ENCODE assay signal across 10 mouse cellular contexts in genomic region chr16:13061113-13061512, GRCm38 (mm10). TPM values are rescaled to one million over a fixed set of nuclear protein-coding genes. Genes with fewer than 3 reads are reported as not detected.
DNase-seq lines count a peak whose midpoint lies in the region; ATAC-seq and TF ChIP-seq lines count a peak whose summit lies in the region.
"Had no signal": no experiment of that assay in that cellular context is flagged by ENCODE, and none has a peak within 500 bp of the region (broad histone marks: within the 10 kb centered on the region; RNA-seq: fewer than 3 reads in every experiment).

No protein-coding gene starts in this region.

- TF ChIP-seq CTCF in hindbrain, postnatal 0 days (IDR thresholded peaks at IDR 0.05; ENCODE audit: low read depth) = no peak

- no peak for ATAC-seq in hindbrain, postnatal 0 days
- ATAC-seq in hindbrain, embryonic 14.5 days (ENCODE audit: low FRiP score) = no peak
- no peak for ATAC-seq in limb, embryonic 12.5 days (ENCODE audit: insufficient number of reproducible peaks, insufficient read depth, low FRiP score, low TSS enrichment, low read depth)

- intact Hi-C loops in left cerebral cortex, postnatal 36 days (cut with DNase I) = no loop called here

- WGBS in hindbrain, postnatal 0 days = 35% methylated on average over 10 of the region's 10 CpGs
- WGBS in hindbrain, embryonic 14.5 days = 50% methylated on average over 8 of the region's 10 CpGs
- WGBS in limb, embryonic 12.5 days = 44% methylated on average over 9 of the region's 10 CpGs

- no peaks in the 10 kb centered on the region for H3K9me3 ChIP-seq in hindbrain, postnatal 0 days (ENCODE audit: low read length)
- no peaks in the 10 kb centered on the region for H3K9me3 ChIP-seq in hindbrain, embryonic 14.5 days (ENCODE audit: control insufficient read depth, low read length)
- H3K9me3 ChIP-seq in limb, embryonic 12.5 days = no peaks in the 10 kb centered on the region

- H3K27ac ChIP-seq in hindbrain, postnatal 0 days = no peak overlapping the region
- H3K27ac ChIP-seq in hindbrain, embryonic 14.5 days = no peak overlapping the region
- no peak overlapping the region for H3K27ac ChIP-seq in limb, embryonic 12.5 days
- H3K27ac ChIP-seq: left cerebral cortex, adult 2 months had no signal

- no peaks in the 10 kb centered on the region for H3K4me1 ChIP-seq in hindbrain, postnatal 0 days (ENCODE audit: insufficient read depth, low read length)
- no peaks in the 10 kb centered on the region for H3K4me1 ChIP-seq in hindbrain, embryonic 14.5 days (replicated peaks; ENCODE audit: control insufficient read depth, insufficient read depth, low read length)
- H3K4me1 ChIP-seq in limb, embryonic 12.5 days (replicated peaks) = no peaks in the 10 kb centered on the region; the same call in 1 of the 2 replicates

- peak overlapping the region; percentile 25; the same call in 1 of the 2 replicates for H3K4me2 ChIP-seq in hindbrain, postnatal 0 days (ENCODE audit: low read depth, low read length)
- H3K4me2 ChIP-seq in hindbrain, embryonic 14.5 days (replicated peaks) = no peak overlapping the region
- peak overlapping the region; percentile 33 for H3K4me2 ChIP-seq in limb, embryonic 12.5 days

- H3K4me3 ChIP-seq in hindbrain, postnatal 0 days (ENCODE audit: low read length) = no peak overlapping the region
- no peak overlapping the region for H3K4me3 ChIP-seq in hindbrain, embryonic 14.5 days (replicated peaks; ENCODE audit: low read length)
- no peak overlapping the region for H3K4me3 ChIP-seq in limb, embryonic 12.5 days (replicated peaks)
- H3K4me3 ChIP-seq: left cerebral cortex, adult 2 months had no signal

- no peak for DNase-seq in hindbrain, postnatal 0 days (ENCODE audit: low spot score)
- DNase-seq in hindbrain, embryonic 14.5 days (ENCODE audit: low spot score) = no peak
- DNase-seq in 3134 (ENCODE audit: extremely low read depth, insufficient read length, low spot score) (peak; percentile 10), R1 (ENCODE audit: low read depth, low spot score) (peak; percentile 16)
- DNase-seq in left cerebral cortex, postnatal 36 days (ENCODE audit: low spot score in 2 of 2) = no peak
- no peak for DNase-seq in adrenal gland, postnatal 10 days
- no peak for DNase-seq in cerebellum, postnatal 25 days
- DNase-seq: cerebellum, adult 11 months had no signal

- no peaks in the 10 kb centered on the region for H3K36me3 ChIP-seq in hindbrain, postnatal 0 days (ENCODE audit: insufficient read depth, low read length)
- no peaks in the 10 kb centered on the region for H3K36me3 ChIP-seq in hindbrain, embryonic 14.5 days (replicated peaks; ENCODE audit: control insufficient read depth, insufficient read depth)
- no peaks in the 10 kb centered on the region for H3K36me3 ChIP-seq in limb, embryonic 12.5 days

- H3K27me3 ChIP-seq in hindbrain, postnatal 0 days (ENCODE audit: insufficient read depth, low read length) = no peaks in the 10 kb centered on the region
- no peaks in the 10 kb centered on the region for H3K27me3 ChIP-seq in hindbrain, embryonic 14.5 days (ENCODE audit: control insufficient read depth, insufficient read depth, low read length)
- H3K27me3 ChIP-seq in limb, embryonic 12.5 days = no peaks in the 10 kb centered on the region

- H3K9ac ChIP-seq in hindbrain, postnatal 0 days (replicated peaks; ENCODE audit: low read length) = no peak overlapping the region
- H3K9ac ChIP-seq in hindbrain, embryonic 14.5 days = no peak overlapping the region
- H3K9ac ChIP-seq in limb, embryonic 12.5 days (replicated peaks) = no peak overlapping the region

RNA-seq across cellular contexts. Expression of gene Ercc4, which starts 48.4 kb away (rescaled TPM):
- 12.7 and 16.2 TPM in 2 replicates for total RNA-seq in hindbrain, postnatal 0 days (2014; rRNA removed)
- polyA plus RNA-seq in hindbrain, postnatal 0 days (2015; fragmentation: Nextera tagmentation; extraction: Ambion mirVana) = 14.1 and 14.5 TPM in 2 replicates
- 16.3 and 17.3 TPM in 2 replicates for polyA plus RNA-seq in hindbrain, embryonic 14.5 days (2014; fragmentation: Nextera tagmentation; extraction: Ambion mirVana)
- polyA plus RNA-seq in limb, embryonic 12.5 days (2016; fragmentation: Nextera tagmentation; extraction: Ambion mirVana) = 14.8 and 15.2 TPM in 2 replicates
- 10 to 100 TPM; 20.3 to 23.9 TPM for total RNA-seq in left cerebral cortex, postnatal 36 days (2021)
- 10 to 100 TPM; 12.0 to 17.0 TPM for total RNA-seq in adrenal gland, postnatal 10 days (2021)

Comparison
In these comparisons a context has a peak if more than half of its experiments do, and no peak if none do; other contexts are left out.
1. DNase-seq: peak in 3134 (single experiment) and R1 (single experiment); none in hindbrain, postnatal 0 days (single experiment), hindbrain, embryonic 14.5 days (single experiment), left cerebral cortex, postnatal 36 days (0 of 2), adrenal gland, postnatal 10 days (single experiment) and cerebellum, postnatal 25 days (0 of 2).